Mouse (Mus musculus) olfactory bulb, adult 2 months (tissue): ENCODE measurements around the gene Prkg1.

ENCODE experiments used
- CTCF ChIP-seq: fragments of 200-500 bp; IDR thresholded peaks from 2 replicates; pipeline ENCODE4 v1.5.1; 2012; ENCODE audit warnings: low read depth, mild to moderate bottlenecking, low read length, moderate library complexity; ENCODE audit not compliant: insufficient read depth
- POLR2A ChIP-seq: fragments of 200-500 bp; IDR thresholded peaks from 2 replicates; pipeline ENCODE4 v1.6.1; 2012; ENCODE audit warnings: mild to moderate bottlenecking, low read depth, low read length, moderate library complexity; ENCODE audit not compliant: insufficient read depth

DNA sequence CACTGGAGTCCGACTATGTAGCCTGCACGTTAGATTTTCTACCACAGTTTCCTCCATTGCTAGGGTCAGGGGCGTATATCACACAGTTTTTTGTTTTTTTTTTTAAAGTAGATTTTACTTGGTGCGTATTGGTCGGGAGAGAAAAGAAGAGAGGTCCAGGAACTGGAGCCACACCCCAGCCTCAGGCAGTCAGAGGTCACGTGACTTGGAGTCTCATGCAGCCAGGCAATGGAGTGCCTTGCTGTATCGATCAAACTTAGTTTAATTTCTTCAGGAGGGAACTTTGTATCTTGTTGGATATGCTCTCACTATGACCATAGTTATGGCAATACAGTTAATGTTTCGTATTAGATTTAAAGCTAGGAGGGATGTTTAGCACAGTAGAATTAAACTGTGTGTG lies 1212.6 kb downstream of the Prkg1 start:
- TF ChIP-seq POLR2A = no peak
- no peak for TF ChIP-seq CTCF
